Mouse (Mus musculus): ENCODE results near the gene Ids.
"Not testable (repeated sequence)": the region's sequence is repeated elsewhere in the genome, so short reads cannot be mapped to it uniquely, and the experiment has no call there.

Ids gene

DNA sequence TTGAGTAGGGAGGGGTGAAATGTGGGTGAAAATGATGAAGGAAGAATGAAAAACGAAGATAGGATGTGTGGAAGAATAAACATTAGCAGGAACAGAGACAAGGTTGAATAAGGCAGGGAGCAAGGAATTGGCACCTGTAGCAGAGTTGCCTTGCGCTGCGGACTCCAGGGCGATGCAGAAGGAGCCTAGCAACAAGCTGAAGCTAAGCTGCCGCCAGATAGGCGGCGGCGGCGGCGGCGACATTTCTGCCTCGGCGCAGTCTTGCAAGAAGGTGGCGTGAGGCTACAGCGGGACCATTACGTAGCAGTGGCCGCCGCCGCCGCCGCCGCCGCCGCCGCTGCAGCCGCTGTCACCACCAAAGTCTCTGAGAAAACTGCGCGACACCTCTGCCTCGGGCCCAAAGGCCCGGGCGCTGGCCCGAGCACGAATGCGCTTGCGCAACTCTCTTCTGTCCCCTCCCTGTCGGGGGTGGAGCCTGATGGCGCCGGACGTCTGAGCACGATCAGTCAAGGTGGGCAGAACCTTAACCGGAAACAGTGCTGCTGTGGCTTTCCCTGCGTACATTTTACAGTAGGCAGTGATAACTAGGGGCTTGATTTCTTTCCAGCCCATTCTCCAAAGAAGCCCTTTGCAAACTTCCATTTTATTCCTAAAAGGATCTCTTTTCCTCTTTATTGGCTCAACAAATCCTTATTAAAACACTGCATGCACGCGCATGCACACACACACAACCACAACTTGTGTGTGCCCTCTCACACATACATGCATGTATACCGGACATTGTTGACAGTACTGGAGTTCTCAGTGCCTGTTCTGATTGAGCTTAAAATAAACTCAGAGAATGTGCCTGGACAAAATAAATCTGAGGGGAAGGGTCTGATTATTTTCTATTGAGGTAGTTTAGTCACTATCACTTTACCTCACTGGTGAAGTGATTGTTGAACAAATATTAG, at the start of gene Ids:
Gene Ids, minus strand, starts transcription at position 424 of the 953 bp plus-strand sequence.
- DNase-seq, result peak; percentile 75 to 84

DNA sequence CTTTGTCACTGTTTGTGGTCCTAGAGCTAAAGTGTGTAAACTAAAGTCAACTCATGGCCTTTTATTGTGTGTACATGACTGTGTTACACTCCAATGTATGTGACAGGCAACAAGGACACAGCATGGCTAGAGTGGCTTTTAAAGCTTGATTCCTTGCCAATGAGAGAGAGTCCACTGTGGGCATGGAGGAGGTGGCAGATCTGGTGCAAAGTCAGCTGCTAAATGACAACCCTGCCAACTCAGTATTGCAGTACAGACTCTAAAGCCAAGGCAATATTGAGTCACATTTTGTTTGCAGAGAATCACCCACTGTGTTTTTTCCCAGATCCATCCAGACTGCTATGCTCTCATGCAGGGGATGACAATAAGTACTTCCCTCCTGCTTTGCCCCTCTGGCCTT, 27.8 kb upstream of the Ids start:
- not testable (repeated sequence) for DNase-seq

DNA sequence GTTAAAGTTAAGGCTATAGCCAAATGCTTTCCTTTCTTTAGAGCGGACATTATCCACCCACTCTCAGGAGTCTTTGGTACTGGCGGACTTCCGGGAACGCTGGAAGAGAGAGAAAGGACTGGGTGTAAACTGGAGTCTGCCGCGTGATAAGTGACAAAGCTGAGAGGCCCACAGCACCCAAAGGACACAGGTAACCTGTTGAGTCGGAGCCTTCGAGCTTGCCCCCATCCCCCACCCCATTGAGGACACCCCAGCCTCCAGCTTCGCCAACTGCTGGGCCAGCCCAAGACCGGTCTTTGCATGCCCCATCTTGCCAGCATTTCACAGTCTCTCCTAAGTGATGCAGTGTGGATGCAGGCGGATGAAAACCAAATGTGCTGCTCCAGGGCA, 21.1 kb upstream of the Ids start:
- peak; percentile 14 to 15 for DNase-seq

DNA sequence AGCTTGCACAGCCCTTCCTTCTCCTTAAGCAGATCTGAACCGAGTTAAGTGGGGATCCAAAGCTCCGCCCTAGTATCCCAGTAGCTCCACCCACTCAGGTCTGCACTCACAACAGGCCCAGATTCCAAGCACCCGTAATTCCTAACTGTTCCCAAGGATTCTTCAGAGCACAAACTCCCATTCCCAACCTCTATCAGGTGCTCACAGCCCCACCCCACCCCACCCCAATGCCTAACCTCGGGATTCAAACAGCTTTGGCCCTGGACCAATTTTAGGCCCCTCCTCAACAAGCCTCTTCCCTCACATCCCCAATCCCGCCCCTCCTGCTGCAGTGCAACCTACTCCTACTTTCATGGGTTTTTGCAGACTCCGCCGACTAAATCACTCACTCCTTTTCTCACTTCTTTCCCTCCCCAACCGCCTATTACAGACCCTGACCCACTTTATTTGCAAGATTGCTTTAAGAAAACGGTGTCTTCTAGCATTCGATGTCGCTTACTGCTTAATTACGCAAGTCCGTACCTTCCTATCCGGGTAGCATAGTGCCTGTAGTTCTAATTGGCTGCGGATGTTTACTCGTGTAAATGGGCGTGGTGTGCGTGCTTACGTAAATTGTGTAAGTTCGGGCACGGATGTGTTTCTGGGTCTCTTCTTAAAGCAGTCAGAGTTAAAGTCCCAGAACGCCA, 20.5 kb upstream of the Ids start, which contains the start of gene 1110012L19Rik:
Gene 1110012L19Rik, plus strand, starts transcription at position 602 of the 686 bp plus-strand sequence.
- DNase-seq, result peak; percentile 37 to 68

GRCm38 (mm10) chrX:70384917-70385275, 20.0 kb upstream of the Ids start:
- DNase-seq, result no peak

DNA sequence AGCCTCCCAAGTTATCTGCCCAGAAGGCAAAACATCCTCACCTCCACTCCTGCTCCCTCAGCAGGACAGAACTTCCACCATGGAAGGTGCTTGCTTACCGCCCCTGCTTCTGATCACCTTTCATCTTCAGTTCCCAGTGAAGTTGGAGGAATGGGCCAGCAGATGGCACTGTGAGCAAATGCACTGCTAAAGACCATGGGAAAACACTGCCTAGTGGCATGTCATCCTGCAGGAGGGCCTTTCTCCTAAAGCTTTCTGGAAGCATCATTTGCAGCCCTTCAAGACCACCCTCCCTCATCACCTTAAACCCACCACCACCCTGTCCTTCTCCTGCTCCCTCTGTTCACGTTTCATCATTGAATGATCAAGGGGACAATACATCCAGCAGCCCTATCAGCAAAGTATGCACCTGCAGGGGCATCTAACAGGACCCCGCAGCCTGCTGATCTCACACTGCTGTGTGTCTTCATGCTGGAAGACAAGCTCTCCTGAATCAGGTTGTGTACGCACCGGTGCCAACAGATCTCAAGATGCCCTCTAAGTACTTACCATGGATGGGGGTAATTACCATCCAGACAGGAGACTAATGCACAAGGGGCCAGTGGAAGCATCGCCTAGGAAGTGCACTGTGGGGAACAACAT, 9.7 kb upstream of the Ids start:
- not testable (repeated sequence) for DNase-seq

DNA sequence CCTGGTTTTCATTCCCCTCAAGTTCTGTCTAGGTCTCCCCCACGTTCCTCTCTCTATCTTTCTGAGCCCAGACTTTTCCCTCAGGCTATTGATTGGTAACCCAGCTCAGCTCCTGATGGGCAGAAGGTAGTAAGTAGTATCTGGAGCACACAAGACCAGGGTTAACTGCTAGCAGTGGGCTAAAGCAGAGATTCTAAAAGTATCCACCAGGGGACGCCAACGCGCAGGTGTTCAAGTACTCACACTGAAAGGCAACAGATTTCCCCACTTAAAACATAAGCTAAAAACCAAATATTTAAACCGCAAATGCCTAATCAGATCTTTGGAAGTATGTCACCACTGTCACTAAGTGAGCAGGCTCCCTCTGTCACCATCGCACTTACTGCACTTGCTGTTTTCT, 4.9 kb upstream of the Ids start:
- DNase-seq, result not testable (repeated sequence)

DNA sequence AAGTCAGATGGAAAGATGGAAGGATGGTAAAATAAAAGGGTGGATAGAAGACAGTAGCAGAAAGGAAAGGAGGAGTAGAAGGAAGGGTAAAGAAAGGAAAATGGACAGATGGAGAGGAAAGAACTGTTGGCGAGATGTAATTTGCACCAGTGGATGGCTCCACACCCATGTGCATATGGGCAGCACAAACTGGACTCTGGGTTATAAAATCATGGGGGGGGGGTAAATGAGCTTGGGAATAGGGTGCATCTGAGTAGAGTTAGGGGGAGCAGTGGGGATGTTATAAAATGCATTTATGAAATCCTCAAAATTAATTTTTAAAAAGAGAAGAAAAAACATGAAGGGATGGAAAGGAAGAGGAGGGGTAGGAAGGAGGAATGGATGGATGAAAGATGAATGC, 682 bp downstream of the Ids start:
- DNase-seq, result no peak

- no peak for DNase-seq
These were observed 1.4 kb downstream of the Ids start for GRCm38 (mm10) chrX:70363446-70363845.

GRCm38 (mm10) chrX:70362985-70363384, 1.9 kb downstream of the Ids start:
- no peak for DNase-seq

DNA sequence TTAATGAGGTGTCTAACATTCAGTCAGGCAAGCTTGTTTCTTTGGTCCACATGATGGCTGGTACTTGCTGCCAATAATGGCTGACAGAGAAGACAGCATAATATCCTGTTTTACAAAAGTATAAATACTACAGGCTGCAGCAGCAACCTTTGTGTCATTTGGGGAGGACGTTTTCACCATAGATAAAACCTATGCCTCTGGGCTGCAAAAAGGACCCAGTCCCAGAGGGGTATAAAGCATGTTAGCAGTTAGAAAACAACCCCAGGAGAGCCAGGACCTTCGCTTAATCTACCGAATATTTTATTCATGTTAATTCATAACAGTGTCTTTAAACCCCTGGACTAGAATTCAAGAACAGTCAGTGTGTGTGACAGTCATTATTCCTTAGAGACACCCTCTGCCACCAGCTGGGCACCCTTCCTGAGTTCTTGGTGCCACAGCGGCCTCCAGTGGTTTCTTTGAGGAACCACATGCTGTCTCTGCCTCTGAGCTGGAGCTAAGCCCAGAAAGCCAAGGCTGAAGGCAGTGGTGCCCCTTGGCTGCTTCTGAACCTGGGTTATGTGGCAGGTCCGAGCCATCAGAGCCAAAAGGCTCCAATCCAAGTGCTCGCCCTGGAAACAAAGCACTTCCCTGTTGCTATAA, 34.6 kb downstream of the Ids start:
- DNase-seq, result no peak

DNA sequence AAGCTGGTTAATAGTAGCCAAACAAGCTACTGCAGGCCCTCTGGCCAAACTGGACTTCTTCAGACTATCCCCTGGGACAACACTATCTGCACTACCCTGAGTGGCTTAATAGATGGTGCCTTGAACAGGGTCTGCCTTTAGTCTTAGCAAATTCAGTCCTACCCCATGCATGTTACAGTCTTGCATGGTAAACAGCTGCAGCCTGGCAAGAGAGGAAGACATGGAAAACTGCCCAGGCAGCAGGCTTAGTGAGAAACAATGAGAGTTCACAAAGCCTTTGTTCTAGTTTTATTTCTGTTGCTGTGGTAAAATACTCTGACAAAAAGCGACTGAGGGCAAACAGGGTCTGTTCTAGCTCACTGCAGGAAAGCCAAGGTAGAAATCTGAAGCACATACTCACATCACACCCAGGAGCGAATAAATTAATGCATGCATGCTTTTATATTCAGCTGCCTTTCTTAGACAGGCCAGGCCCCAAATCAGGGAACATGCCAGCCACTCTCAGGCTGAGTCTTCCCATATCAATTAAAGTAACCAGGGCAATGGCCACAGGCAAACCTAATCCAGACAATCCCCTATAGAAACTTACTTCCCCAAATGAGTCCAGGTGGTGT, 36.2 kb downstream of the Ids start:
- no peak for DNase-seq

DNA sequence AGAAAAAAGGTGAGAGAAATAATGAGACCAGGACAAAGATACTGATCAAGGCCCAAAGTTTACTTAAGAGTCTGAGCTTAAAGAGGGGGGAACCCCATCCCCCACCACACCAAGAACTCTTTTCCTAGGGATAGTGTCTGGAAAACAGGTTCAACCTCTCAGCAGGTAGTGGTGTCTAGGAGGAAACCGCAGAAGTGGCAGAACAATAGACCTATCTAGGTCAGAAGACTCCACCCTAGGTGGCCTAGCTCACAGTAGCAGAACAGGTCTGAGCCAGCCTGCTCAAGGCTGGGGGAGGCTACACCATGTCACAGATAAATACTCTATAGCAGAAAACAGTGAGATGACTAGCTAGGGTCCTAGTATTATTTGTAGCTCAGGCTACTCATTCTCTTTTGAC, 37.2 kb downstream of the Ids start:
- no peak for DNase-seq

GRCm38 (mm10) chrX:70319254-70319653, 45.6 kb downstream of the Ids start:
- no peak for DNase-seq

- no peak for DNase-seq
These were observed 49.8 kb downstream of the Ids start for GRCm38 (mm10) chrX:70314949-70315641.
